Mouse (Mus musculus) C2C12 (cell line): Measurements from ENCODE around the gene Gm45902.

Source experiments
- CEBPB ChIP-seq: IDR thresholded peaks from one replicate; pipeline ENCODE4 v1.6.1; 2011; ENCODE audit warnings: low read depth, mild to moderate bottlenecking, control low read depth, moderate library complexity
- CTCF ChIP-seq: IDR thresholded peaks from one replicate; pipeline ENCODE4 v1.5.1; 2011; ENCODE audit not compliant: control insufficient read depth, insufficient read depth, insufficient read length
- FOSL1 ChIP-seq: IDR thresholded peaks from one replicate; pipeline ENCODE4 v1.8.0; 2011; ENCODE audit warnings: mild to moderate bottlenecking, low read length; ENCODE audit not compliant: poor library complexity, insufficient read depth, severe bottlenecking
- MAX ChIP-seq: IDR thresholded peaks from one replicate; pipeline ENCODE4 v1.6.1; 2011; ENCODE audit warnings: mild to moderate bottlenecking, control low read depth
- MYOD1 ChIP-seq: IDR thresholded peaks from one replicate; pipeline ENCODE4 v1.6.1; 2011; ENCODE audit warnings: low read depth; ENCODE audit not compliant: control insufficient read depth, insufficient read length
- MYOG ChIP-seq: IDR thresholded peaks from one replicate; pipeline ENCODE4 v1.6.1; 2011; ENCODE audit not compliant: control insufficient read depth, insufficient read length; ENCODE audit errors: extremely low read depth
- USF1 ChIP-seq: IDR thresholded peaks from one replicate; pipeline ENCODE4 v1.6.1; 2011; ENCODE audit warnings: low read depth, mild to moderate bottlenecking, control low read depth, moderate library complexity

GRCm38 (mm10) chr2:3493833-3494409, 18.7 kb downstream of the Gm45902 start:
- TF ChIP-seq MYOG (no peak), CTCF (no peak), USF1 (no peak), CEBPB (no peak), MAX (no peak), MYOD1 (no peak), FOSL1 (no peak)
